Mouse (Mus musculus) midbrain, embryonic 10.5 days (tissue): ENCODE measurements around the gene Ifi35. TPM values are rescaled to one million over a fixed set of nuclear protein-coding genes. Genes with fewer than 3 reads are reported as not detected.
A peak's percentile ranks its signal among the peaks of the same experiment; 100 is the strongest.

Experiments
- DNase-seq: peaks from one replicate; pipeline ENCODE4 v3.0.0-alpha.2; 2017; ENCODE audit warnings: low spot score
- H3K27ac ChIP-seq: fragments of 300-500 bp; sonication (generic); replicated peaks from 2 replicates; pipeline ENCODE4 v1.5.1; 2016; ENCODE audit warnings: mild to moderate bottlenecking
- H3K27me3 ChIP-seq: fragments of 300-500 bp; sonication (generic); 2 replicates; pipeline ENCODE4 v1.6.1; 2016; ENCODE audit warnings: low read depth, mild to moderate bottlenecking; ENCODE audit not compliant: poor library complexity, severe bottlenecking
- H3K36me3 ChIP-seq: fragments of 300-500 bp; sonication (generic); 2 replicates; pipeline ENCODE4 v1.6.1; 2016; ENCODE audit warnings: mild to moderate bottlenecking, moderate library complexity
- H3K4me1 ChIP-seq: fragments of 300-500 bp; sonication (generic); 2 replicates; pipeline ENCODE4 v1.6.1; 2016
- H3K4me3 ChIP-seq: fragments of 300-500 bp; sonication (generic); 2 replicates; pipeline ENCODE4 v1.5.1; 2016; ENCODE audit warnings: mild to moderate bottlenecking, moderate library complexity
- H3K9me3 ChIP-seq: fragments of 300-500 bp; sonication (generic); replicated peaks from 2 replicates; pipeline ENCODE4 v1.6.1; 2016; ENCODE audit warnings: mild to moderate bottlenecking
- WGBS: fragments of 180-500 bp; shearing (Covaris S2); methylation state at CpG from one replicate; pipeline ENCODE4 v1.1.7; 2016; 5-methylcytosine and 5-hydroxymethylcytosine counted together
- polyA plus RNA-seq: library from polyadenylated mRNA; unstranded; fragments of >200 nt; fragmentation: Nextera tagmentation; extraction: Ambion mirVana; gene quantifications from 2 replicates; pipeline ENCODE4 v1.2.1, GENCODE M21; 2016

Ifi35 gene
- polyA plus RNA-seq, result 3.2 and 4.0 TPM in 2 replicates

- Histone ChIP-seq H3K27ac (no peak within 1 kb of the TSS), H3K36me3 (peaks cover 34% of the 10 kb centered on the region), H3K27me3 (no peaks in the 10 kb centered on the region), H3K4me1 (peaks cover 16% of the 10 kb centered on the region), H3K9me3 (no peaks in the 10 kb centered on the region), H3K4me3 (peak within 1 kb of the TSS; percentile 18)
- WGBS, result 50% methylated on average over 10 of the region's 10 CpGs
- DNase-seq, result no peak
These were observed at the start of gene Ifi35 for GRCm38 (mm10) chr11:101448274-101448746. Gene Ifi35, plus strand, starts transcription at chr11:101448407.

- Histone ChIP-seq H3K36me3 (peaks cover 43% of the 10 kb centered on the region), H3K4me1 (peaks cover 20% of the 10 kb centered on the region), H3K27ac (no peak overlapping the region), H3K9me3 (no peaks in the 10 kb centered on the region), H3K27me3 (no peaks in the 10 kb centered on the region), H3K4me3 (no peak overlapping the region)
- 86% methylated on average over 2 of the region's 2 CpGs for WGBS
- DNase-seq, result no peak
These were observed 32.9 kb upstream of the Ifi35 start for GRCm38 (mm10) chr11:101415306-101415705.

- peaks cover 20% of the 10 kb centered on the region for H3K4me1 ChIP-seq
- 2% methylated on average over 11 of the region's 11 CpGs for WGBS
- no peak for DNase-seq
- H3K36me3 ChIP-seq, result peaks cover 31% of the 10 kb centered on the region
- peak overlapping the region; percentile 88 for H3K4me3 ChIP-seq
- peak overlapping the region; percentile 95 for H3K27ac ChIP-seq
- H3K27me3 ChIP-seq, result no peaks in the 10 kb centered on the region
- no peaks in the 10 kb centered on the region for H3K9me3 ChIP-seq
These were observed 31.6 kb upstream of the Ifi35 start for GRCm38 (mm10) chr11:101416433-101417100.

GRCm38 (mm10) chr11:101417101-101417855 lies 30.9 kb upstream of the Ifi35 start, which contains the start of gene Aarsd1:
Gene Aarsd1, minus strand, starts transcription at chr11:101417615.
- peak; percentile 90 for DNase-seq
- under 1% methylated on average over 45 of the region's 45 CpGs for WGBS
- Histone ChIP-seq H3K4me1 (peaks cover 20% of the 10 kb centered on the region), H3K27ac (peak within 1 kb of the TSS; percentile 95), H3K9me3 (no peaks in the 10 kb centered on the region), H3K27me3 (no peaks in the 10 kb centered on the region), H3K4me3 (peak within 1 kb of the TSS; percentile 88), H3K36me3 (peaks cover 24% of the 10 kb centered on the region)

GRCm38 (mm10) chr11:101418991-101419390 lies 29.2 kb upstream of the Ifi35 start:
- no peak for DNase-seq

GRCm38 (mm10) chr11:101419610-101420009 lies 28.6 kb upstream of the Ifi35 start:
- Histone ChIP-seq H3K36me3 (0 out of 2 replicates have a peak, but pooled peaks cover 2% of the 10 kb centered on the region), H3K9me3 (no peaks in the 10 kb centered on the region), H3K4me3 (no peak overlapping the region), H3K27ac (no peak overlapping the region), H3K27me3 (peaks cover 9% of the 10 kb centered on the region), H3K4me1 (peaks cover 29% of the 10 kb centered on the region)
- DNase-seq, result no peak
- 24% methylated on average over 3 of the region's 3 CpGs for WGBS

More at GRCm38 (mm10) chr11:101418991-101419390, 29.2 kb upstream of the Ifi35 start:
- H3K4me1 ChIP-seq, result peaks cover 23% of the 10 kb centered on the region
- H3K4me3 ChIP-seq, result no peak overlapping the region
- H3K27ac ChIP-seq, result no peak overlapping the region
- H3K36me3 ChIP-seq, result peaks cover 7% of the 10 kb centered on the region
- peaks cover 8% of the 10 kb centered on the region for H3K27me3 ChIP-seq
- 58% methylated on average over 6 of the region's 6 CpGs for WGBS
- H3K9me3 ChIP-seq, result no peaks in the 10 kb centered on the region

- Histone ChIP-seq H3K36me3 (no peaks in the 10 kb centered on the region), H3K4me3 (no peak overlapping the region), H3K27me3 (peaks cover 9% of the 10 kb centered on the region), H3K4me1 (peaks cover 31% of the 10 kb centered on the region), H3K9me3 (no peaks in the 10 kb centered on the region), H3K27ac (no peak overlapping the region)
- 92% methylated on average over 5 of the region's 5 CpGs for WGBS
- no peak for DNase-seq
These were observed 28.1 kb upstream of the Ifi35 start for GRCm38 (mm10) chr11:101420148-101420547.

GRCm38 (mm10) chr11:101424105-101424851 lies 23.9 kb upstream of the Ifi35 start, which contains the start of gene Gm27029:
Gene Gm27029, minus strand, starts transcription at chr11:101424796.
- peaks cover 36% of the 10 kb centered on the region for H3K4me1 ChIP-seq
- H3K4me3 ChIP-seq, result peak within 1 kb of the TSS; percentile 99
- 7% methylated on average over 23 of the region's 23 CpGs for WGBS
- H3K36me3 ChIP-seq, result peaks cover 8% of the 10 kb centered on the region
- no peaks in the 10 kb centered on the region for H3K9me3 ChIP-seq
- peak within 1 kb of the TSS; percentile 87 for H3K27ac ChIP-seq
- no peak for DNase-seq
- H3K27me3 ChIP-seq, result peaks cover 9% of the 10 kb centered on the region

- Histone ChIP-seq H3K9me3 (no peaks in the 10 kb centered on the region), H3K4me3 (peak within 1 kb of the TSS; percentile 99), H3K27me3 (peaks cover 9% of the 10 kb centered on the region), H3K36me3 (peaks cover 17% of the 10 kb centered on the region), H3K4me1 (peaks cover 32% of the 10 kb centered on the region), H3K27ac (peak within 1 kb of the TSS; percentile 87)
- peak; percentile 97 for DNase-seq
- under 1% methylated on average over 81 of the region's 81 CpGs for WGBS
These were observed 23.0 kb upstream of the Ifi35 start, which contains the start of the genes Rundc1 and Ptges3l for GRCm38 (mm10) chr11:101424925-101425813. Gene Rundc1, plus strand, starts transcription at chr11:101425085. Gene Ptges3l, minus strand, starts transcription at chr11:101425333.

GRCm38 (mm10) chr11:101426165-101426564 lies 22.0 kb upstream of the Ifi35 start:
- no peak for DNase-seq
- Histone ChIP-seq H3K27ac (no peak overlapping the region), H3K9me3 (no peaks in the 10 kb centered on the region), H3K27me3 (peaks cover 9% of the 10 kb centered on the region), H3K36me3 (peaks cover 27% of the 10 kb centered on the region), H3K4me1 (peaks cover 32% of the 10 kb centered on the region), H3K4me3 (peak overlapping the region; percentile 99)
- WGBS, result 71% methylated on average over 8 of the region's 8 CpGs

GRCm38 (mm10) chr11:101431327-101431726 lies 16.9 kb upstream of the Ifi35 start:
- Histone ChIP-seq H3K27me3 (no peaks in the 10 kb centered on the region), H3K9me3 (no peaks in the 10 kb centered on the region), H3K36me3 (peaks cover 74% of the 10 kb centered on the region), H3K27ac (no peak overlapping the region), H3K4me3 (no peak overlapping the region), H3K4me1 (peaks cover 10% of the 10 kb centered on the region)
- WGBS, result 92% methylated on average over 9 of the region's 9 CpGs
- no peak for DNase-seq
